Mouse (Mus musculus) testis, postnatal 14 days (tissue): ENCODE results near the gene Pphln1.

Source experiments
- DNase-seq: peaks from one replicate; pipeline ENCODE4 v3.0.0; 2021; ENCODE audit warnings: low spot score

The Pphln1 gene

DNA sequence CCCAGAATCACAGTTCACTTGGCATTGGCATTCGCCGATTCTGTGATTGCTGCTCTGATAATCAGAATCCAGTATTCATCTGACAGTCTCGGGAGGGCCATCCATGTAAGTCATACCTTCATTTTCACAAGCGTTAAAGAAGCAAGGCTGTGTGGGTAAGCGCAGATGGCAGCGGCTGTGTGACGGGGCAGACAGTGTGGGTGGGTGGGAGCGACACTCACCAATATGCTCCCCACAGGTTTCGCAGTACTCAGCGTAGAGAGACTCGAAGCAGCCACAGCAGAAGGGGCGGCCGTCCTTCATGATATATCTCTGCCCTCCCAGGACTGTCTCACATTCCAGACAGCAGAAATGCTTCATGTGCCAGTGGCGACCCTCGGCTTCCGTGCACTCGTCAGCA, 106.7 kb downstream of the Pphln1 start:
- DNase-seq = no peak

- DNase-seq = no peak
These were observed 112.7 kb downstream of the Pphln1 start for GRCm38 (mm10) chr15:93510690-93511336.

DNA sequence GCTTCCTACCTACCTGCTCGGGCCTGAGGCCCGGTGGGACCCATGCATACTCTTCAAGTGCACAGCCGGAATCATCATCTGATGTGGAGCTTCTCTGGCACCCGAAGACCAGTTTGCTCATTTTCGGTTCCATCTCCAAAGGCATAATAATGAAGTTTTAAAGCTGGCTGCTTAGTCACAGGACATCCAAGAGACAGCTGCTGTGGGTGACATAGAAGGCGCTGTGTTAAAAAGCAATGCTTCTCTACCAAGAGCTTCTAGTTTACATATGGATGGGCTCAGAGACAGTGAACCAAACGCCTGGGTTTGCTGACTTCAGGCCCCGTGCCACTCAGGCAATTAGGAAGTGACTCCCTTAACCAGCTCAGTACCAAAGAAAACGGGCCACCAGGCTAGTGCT, 114.3 kb downstream of the Pphln1 start:
- DNase-seq = no peak

DNA sequence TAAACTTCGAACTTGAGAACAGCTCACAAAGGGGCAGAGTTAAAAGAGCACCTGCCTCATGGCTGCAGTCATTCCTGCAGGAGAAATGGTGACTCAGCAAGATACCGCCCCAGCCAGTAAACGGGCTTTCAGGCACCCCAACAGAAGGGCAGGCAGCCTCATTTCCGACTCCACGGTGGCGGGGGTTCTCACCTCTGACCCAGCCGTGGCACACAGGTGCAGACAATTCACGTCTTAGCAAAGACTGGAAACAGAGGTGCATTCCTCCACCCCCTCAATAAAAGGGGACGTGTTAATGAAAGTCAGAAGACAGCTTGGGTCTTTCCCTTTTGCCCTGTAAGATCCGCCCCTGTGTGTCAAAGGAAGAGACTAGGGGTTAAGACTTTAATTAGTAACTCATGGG, 115.8 kb downstream of the Pphln1 start:
- DNase-seq = no peak

DNA sequence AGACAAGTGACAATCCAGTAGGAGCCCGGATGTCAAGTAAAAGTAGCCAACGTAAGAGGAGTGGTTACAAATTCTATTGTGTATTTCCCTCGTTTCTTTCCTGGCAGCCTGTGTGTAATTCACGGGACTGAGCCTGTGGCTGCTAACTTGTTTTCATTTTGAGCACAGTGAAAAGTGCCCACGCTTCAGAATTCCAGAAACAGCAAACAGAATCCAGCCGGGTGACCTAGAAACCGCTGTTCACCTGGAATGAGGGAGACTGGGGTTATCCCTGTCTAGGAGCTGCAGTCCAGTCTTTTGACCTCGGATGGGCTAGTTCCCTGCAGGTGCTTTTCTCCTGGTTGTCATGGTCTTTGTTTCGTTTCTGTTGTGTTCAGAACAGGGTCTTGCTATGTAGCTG, 117.2 kb downstream of the Pphln1 start:
- DNase-seq = no peak

- no peak for DNase-seq
These were observed 118.9 kb downstream of the Pphln1 start for GRCm38 (mm10) chr15:93517022-93517565.

DNA sequence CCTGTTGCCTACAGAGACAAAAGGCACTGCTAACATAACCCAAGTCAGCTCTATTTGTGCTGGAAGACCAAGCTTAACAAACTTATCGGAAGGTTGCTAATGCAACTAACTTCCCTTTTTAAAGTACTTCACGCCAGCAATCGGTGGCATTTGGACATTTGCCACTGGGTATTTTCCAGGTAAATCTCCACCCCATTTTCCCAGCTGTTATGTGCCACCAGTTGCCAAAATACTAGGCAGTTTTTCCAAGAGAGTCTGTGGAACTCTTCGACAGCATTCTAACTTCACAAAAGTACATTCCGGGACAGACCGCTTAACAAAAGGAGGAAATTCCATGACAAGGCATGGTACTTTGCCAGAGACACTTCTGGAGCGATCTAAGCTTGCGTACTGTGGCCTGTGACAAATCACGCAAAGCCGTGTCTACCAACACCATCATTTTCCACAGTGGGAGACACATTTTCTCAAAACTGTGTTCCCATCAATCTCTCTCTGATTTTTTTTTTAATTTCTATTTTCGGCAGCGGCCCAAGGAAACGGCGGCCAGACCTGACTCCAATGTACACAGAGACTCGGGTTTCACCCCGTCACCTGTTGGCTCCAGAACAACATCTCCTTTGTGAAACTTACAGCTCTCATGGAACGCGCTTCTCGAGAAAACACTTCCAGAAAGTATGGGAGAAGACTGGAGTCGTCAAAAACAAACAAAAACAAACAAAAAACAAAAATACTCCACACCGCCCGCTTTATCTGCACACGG, 120.2 kb downstream of the Pphln1 start:
- no peak for DNase-seq

DNA sequence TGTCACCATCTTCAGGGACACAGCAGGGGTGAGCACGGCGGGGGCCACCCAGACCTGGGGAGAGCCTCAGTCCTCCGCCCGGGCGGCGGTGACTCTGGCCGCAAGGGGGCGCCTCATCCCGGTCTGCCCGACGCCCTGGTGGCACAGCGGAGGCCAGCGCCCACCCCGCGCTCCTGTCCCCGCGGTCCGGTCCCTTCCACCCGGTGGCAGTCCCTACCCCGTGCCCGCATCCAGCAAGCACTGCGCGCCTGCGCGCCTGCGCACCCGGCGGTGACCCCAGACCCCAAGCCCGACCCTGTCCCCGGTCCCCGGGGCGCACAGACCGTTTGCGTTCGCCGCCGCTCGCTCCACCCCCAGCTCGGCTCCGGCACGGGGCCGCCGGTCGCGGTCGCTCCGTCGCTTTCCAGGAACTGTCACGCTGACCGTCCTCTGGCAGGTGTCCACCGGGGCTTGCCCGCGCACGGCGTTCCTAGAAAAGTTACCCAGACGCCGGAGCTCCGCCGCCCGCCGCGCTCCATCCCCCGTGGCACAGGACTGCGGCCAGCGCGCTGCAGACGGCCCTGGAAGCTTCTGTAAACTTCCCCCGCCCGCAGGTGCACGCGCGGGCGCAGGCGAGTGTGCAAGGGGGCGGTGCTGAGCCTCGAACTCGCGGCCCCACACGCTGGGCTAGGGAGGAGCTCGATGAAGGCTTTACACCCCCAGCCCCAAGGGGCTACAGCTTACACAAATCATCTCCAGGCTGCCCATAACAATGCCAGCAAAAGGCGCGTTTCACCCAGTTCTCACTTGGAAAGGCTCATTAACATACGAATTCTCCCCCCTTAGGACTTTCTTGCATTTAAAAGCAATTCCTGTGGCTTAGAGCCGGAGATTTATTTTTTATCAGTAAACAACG, 121.0 kb downstream of the Pphln1 start:
- DNase-seq = peak; percentile 73

DNA sequence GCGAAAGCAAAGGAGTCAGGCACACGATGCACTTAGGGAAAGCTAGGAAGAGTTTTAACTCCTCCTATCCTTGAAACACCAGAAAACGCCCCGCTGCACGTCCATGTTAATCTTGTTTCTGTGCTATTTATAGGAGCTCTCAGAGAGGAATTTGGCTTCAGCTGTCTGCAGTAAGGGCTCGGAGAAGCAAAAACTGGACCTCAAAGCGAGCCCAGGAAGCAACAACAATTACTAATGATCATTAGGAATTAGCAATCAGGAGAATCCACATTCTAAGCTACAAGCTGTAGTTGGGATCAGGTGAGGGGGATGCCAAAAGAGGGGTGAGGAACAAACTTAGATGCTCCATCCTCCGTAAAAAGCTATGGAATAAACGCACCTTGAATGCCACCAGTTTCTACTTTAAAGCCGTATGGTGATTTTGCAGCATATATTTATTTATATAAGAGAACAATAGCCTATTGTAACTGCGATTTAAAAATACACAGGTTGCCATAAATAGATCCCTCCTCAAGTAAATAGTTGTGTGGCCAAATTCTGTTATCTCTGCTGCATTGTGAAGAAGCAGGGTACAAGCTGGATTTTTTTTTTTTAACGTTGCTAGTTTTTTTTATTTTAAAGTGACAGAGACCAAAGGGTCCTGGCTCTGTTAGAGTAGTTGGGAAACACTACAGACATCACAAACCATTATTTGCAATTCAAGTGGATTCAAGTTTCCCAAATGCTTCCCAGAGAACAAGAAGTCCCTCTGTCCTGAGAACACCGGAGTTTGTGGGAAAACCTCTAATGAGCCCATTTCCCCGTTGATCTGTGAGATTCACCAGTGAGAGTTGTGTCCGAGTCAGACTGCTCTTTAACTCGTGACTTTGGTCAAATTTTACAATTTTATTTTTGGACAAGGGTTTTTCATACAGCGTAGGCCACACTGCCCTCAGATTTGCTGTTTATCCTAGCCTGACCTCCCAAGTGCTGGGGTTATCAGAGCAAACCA, 122.0 kb downstream of the Pphln1 start:
- DNase-seq = peak; percentile 54

DNA sequence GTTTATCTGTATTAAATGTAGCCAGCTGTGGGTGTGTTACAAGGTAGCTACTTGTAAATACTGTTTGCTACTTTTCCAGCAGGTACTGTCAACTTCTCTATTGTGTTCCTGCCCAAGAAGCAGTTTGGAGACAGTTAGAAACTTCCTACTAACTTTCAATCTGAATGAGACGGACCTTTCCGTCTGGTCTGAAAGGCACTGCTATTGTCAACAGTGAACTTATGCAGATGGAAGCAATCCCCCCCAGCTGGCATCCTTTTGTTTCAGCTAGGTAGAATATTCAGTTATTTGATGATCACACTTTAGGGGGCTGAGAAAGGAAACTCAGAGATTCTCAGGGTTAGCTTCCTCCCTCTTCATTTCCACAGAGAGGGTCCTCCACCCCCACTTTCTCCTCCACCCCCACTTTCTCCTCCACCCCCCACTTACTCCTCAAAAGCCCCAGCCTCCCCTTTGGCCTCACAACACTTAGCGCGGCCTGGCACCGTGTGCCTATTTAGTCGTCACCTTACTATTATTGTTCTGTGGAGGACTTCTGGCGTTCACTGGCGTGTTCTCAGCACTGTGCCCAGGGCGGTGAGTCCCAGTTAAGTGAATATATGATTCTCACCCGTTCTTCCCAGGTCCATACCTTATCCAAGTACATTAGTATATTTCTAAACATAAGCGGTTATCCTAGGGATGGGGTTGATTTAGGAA, 123.1 kb downstream of the Pphln1 start:
- peak; percentile 37 for DNase-seq

GRCm38 (mm10) chr15:93521787-93522180, 123.6 kb downstream of the Pphln1 start:
- no peak for DNase-seq

DNA sequence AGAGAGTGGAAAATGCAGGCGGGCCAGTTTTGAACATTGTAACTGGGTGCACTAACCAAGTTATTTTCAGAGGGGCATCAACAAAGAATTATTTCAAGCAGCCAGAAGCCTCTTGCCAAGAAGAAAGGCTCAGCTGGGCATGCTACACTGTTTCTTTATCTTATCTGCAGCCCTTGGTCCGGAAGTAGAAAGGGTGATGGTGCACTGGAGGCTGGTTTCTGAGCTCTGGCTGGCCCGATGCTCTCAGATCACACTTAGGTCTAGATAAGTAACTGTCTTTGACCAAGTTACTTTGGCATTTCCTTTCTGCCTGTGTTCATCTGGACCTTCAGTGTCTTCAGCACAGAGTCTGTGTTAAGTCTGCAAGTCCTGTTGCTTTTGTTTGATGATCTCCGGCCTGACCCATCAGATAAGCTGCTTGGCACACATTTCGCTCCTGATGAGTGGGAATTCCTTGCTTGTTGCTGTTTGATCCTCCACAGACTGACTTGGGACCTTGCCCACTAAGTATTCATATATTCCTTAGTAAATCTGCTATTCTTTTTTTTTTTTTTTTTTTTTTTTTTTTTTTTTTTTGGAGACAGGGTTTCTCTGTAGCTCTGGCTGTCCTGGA, 127.3 kb downstream of the Pphln1 start:
- DNase-seq = peak; percentile 70

DNA sequence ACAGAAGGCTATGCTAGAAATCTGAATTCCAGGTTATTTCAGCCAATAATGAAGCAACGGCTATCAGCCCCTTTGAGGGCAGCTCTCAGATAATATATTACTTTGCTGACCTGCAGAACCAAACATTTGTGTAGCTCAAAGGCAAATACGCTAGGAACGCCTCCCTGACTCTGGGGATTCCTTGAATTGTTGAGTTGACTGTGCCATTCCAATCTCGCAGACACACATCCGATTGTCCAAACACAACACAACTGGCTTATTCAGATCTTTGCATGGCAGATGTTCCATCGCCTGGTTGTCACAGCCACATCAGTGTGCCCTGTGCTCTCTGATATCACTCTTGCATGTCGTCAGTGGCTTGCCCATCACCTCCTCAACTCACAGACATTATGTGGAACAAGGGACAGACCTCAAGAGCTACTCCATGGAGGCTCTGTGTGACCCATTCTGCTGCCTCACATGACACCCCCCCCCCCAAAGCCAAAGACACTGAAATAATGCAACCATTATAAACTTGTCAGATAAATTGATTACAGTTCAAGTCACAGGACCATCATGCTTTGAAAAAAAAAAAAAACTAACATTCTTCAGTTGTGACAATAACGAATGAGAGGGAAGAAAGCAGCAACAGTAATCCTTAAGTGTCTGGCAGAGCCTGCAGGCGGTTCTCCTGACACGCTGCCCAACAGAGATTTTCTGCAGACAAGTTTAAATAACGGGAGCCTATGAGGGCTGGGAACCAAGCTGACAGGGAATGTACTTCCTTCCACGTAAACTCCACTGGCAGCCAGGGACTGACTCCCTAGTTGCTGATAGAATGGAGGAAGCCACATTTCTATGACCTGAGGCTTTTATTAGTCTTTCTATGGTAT, 131.9 kb downstream of the Pphln1 start:
- no peak for DNase-seq

GRCm38 (mm10) chr15:93530703-93531032, 132.5 kb downstream of the Pphln1 start:
- DNase-seq = no peak

DNA sequence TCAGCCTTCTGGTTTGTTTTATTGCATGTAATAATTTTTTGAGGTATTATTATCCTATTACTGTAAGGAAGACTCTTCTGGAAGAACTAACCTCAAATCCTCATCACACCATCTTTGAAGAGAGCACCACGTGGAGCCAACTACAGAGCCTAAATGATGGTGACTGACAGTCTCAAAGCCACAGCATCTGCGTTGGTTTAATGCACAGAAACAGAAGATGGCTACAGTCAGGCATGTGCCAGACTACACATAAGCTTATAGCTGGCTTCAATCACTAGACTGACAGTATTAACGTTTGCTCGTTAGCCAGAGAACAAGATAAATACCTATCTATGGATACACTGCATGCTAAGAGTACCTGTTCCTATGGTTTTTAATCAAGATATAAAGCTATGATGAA, 138.0 kb downstream of the Pphln1 start:
- no peak for DNase-seq

GRCm38 (mm10) chr15:93537745-93538144, 139.6 kb downstream of the Pphln1 start:
- DNase-seq = no peak

- DNase-seq = no peak
These were observed 140.5 kb downstream of the Pphln1 start for GRCm38 (mm10) chr15:93538551-93539205.

GRCm38 (mm10) chr15:93539415-93539814, 141.3 kb downstream of the Pphln1 start:
- no peak for DNase-seq
